Mouse (Mus musculus): ENCODE results near the gene Nf1. TPM values are rescaled to one million over a fixed set of nuclear protein-coding genes. Genes with fewer than 3 reads are reported as not detected.

The Nf1 gene
- polyA plus RNA-seq, 1 experiment from 2014 or later, result 9.6 TPM

DNA sequence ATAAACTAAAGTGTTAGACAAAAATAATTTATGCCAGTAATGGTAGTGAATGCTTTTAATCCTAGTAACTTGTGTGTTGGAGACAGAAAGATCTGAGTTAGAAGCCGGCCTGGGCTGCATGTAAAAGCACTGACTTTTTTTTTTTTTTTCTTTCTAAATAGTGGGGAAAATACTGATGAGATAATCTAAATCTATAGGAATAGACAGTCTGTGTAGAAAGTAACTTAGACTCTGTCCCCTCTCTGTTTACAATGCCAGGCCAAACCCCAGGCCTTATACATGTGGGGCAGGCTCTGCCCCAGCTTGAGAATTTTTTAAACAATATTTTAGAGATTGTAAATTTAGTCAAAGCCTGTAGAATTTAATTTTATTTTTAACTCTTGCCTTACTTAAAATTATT is 183.5 kb downstream of the Nf1 start:
- Histone ChIP-seq H3K4me1 (no peaks in the 10 kb centered on the region), H3K9ac (replicated peaks) (no peak overlapping the region), H3K27ac (replicated peaks) (no peak overlapping the region), H3K9me3 (no peaks in the 10 kb centered on the region), H3K36me3 (0 out of 2 replicates have a peak, but pooled peaks cover 12% of the 10 kb centered on the region), H3K4me2 (replicated peaks) (no peak overlapping the region), H3K4me3 (no peak overlapping the region), H3K27me3 (no peaks in the 10 kb centered on the region)
- no peak for ATAC-seq (ENCODE audit: low FRiP score, low read depth)
- WGBS, result 86% methylated on average over 1 of the region's 1 CpGs

DNA sequence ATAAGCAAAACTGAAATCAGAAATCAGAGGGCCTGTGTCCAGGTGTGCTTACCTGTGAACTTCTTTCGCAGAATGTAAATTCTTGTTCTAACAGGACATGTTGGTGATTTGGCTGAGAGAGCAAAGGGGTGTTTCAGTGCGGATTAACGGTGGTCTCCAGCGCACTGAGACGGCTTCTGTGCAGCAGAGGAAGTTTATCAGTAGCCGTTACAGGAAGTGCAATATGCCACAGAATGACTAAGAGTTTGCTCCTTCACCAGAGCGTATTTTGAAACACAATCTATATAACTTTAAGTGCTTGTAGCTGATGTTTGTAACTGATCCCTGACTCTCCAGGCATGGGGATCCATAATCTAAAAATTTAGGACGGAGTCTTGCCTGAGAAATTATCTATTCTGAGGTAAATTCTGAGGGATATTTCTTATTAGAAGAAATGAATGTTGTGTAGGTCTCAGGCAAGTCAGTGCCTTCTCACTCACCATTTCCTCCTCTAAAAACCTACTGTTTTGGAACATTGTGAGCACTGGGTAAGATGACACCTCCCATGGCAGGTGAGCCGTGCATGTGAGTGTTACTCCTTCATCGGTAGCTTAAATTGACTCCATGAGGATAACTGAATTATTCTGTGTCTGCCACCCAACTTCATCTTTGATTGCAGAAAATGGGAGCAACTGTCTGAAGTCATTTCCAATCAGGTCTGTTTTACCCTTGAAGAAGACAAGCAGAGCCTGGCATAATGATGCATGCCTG is 184.2 kb downstream of the Nf1 start, which contains the start of gene Evi2b:
TSS of gene Evi2b (minus strand) at position 203 of the 750 bp plus-strand sequence.
- 88% methylated on average over 10 of the region's 10 CpGs for WGBS
- Histone ChIP-seq H3K4me1 (no peaks in the 10 kb centered on the region), H3K27ac (replicated peaks) (no peak within 1 kb of the TSS), H3K4me3 (no peak within 1 kb of the TSS), H3K4me2 (replicated peaks) (no peak within 1 kb of the TSS), H3K36me3 (0 out of 2 replicates have a peak, but pooled peaks cover 18% of the 10 kb centered on the region), H3K27me3 (no peaks in the 10 kb centered on the region), H3K9me3 (no peaks in the 10 kb centered on the region), H3K9ac (replicated peaks) (no peak within 1 kb of the TSS)
- ATAC-seq (ENCODE audit: low FRiP score, low read depth), result no peak

DNA sequence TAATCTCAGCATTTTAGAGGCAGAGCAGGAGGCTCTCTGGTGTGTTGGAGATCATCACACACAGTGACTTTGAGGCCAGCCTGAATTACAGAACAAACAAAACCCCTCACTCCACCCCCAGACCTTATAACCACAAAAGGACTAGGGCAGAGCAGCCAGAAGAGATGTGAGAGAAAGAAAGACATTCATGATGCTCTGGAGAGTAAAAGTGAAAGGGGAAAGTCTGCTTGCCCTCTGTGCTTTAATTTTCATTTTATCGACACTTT is 184.8 kb downstream of the Nf1 start:
- Histone ChIP-seq H3K9me3 (no peaks in the 10 kb centered on the region), H3K9ac (replicated peaks) (no peak overlapping the region), H3K4me3 (no peak overlapping the region), H3K27me3 (no peaks in the 10 kb centered on the region), H3K27ac (replicated peaks) (no peak overlapping the region), H3K4me1 (no peaks in the 10 kb centered on the region), H3K36me3 (0 out of 2 replicates have a peak, but pooled peaks cover 18% of the 10 kb centered on the region), H3K4me2 (replicated peaks) (no peak overlapping the region)
- 83% methylated on average over 1 of the region's 1 CpGs for WGBS
- no peak for ATAC-seq (ENCODE audit: low FRiP score, low read depth)

DNA sequence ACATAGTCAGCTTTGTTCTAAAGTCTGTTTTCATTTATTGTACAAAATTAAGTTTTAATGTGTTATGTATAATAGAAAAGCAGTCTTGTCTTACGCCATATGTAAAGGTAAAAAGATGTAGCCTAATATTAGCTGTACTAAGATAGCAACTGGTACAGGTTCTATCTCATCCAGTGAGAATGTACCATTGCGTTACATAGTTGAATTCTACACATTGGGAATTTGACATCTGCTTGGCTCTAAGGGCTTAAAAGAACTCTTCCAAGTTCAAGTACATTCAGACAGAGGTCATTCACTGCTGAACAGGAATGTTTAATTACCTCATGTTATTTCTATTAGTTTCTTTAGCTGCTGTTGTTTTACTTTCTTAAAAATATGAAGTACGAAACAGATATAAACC is 187.1 kb downstream of the Nf1 start:
- Histone ChIP-seq H3K4me3 (no peak overlapping the region), H3K4me1 (no peaks in the 10 kb centered on the region)
- WGBS, result 96% methylated on average over 3 of the region's 3 CpGs

DNA sequence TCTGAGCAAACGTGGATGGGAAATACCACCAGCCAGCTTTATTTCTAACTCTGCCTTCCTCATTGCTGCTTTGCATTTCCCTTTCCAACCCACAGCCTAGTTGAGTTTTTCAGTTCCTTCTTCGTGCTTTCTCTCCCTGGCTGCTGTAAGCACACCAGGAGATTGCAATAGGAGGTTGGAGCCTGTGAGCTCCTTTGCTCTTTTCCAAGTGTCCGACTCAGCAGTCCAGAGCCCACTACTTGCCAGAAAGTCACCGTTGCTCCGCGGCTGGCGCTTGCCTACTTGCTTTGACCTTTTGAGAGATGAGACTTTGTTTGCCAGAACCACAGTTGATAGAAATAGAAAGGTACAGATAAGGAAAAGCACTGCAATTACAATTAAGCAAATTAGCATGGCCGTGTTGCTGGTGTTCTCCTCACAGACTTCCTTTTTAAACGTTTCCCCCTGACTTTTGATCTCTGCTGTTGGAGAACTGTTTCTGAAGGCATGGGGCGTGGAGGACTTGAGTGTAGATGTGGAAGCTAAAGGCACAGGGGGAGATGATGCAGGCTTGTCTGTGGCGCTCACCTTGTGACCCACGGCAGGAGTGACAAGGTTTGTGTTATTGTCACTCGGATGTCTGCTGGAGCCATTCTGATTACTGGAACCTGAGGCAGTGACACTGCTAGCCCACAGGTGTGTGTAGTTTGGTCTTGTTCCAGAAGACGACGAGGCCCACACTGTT is 187.7 kb downstream of the Nf1 start:
- Histone ChIP-seq H3K36me3 (0 out of 2 replicates have a peak, but pooled peaks cover 20% of the 10 kb centered on the region), H3K4me3 (no peak overlapping the region), H3K4me1 (no peaks in the 10 kb centered on the region), H3K4me2 (replicated peaks) (no peak overlapping the region), H3K27ac (replicated peaks) (no peak overlapping the region), H3K9ac (replicated peaks) (no peak overlapping the region), H3K9me3 (no peaks in the 10 kb centered on the region), H3K27me3 (no peaks in the 10 kb centered on the region)
- 87% methylated on average over 15 of the region's 15 CpGs for WGBS
- no peak for ATAC-seq (ENCODE audit: low FRiP score, low read depth)

More for the DNA sequence above, 187.1 kb downstream of the Nf1 start:
- Histone ChIP-seq H3K36me3 (0 out of 2 replicates have a peak, but pooled peaks cover 18% of the 10 kb centered on the region), H3K9ac (replicated peaks) (no peak overlapping the region), H3K27me3 (no peaks in the 10 kb centered on the region), H3K27ac (replicated peaks) (no peak overlapping the region), H3K4me2 (replicated peaks) (no peak overlapping the region), H3K9me3 (no peaks in the 10 kb centered on the region)
- no peak for ATAC-seq (ENCODE audit: low FRiP score, low read depth)

DNA sequence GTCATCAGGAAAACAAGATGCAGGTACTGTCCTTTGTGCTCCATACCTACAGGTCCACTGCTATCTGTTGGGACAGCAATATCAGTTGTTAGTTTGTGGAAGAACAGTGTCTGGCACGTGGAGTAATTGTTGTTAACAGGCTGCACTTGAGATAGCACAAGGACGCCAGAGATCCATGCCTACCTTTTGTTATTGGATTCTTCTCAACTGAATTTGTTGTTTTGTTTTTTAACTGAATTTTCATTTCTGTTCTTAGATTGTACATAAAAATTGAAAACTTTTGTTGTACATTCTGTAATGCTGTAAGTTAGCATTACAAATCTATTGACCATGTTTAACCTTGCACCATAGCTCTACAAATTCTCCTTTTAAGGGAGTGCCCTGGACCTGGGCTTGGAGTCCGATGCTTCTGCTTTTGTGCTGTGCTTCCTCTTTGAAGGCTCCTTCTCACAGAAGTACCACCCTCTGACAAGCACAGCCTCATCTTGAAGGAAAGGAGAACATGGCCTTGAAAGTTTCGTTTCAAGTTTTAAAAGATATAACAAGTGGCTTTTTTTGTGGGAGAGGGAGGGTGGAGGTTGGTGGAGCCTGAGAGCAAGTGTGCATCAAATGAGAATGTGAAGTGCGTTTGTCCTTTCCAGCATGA is 188.4 kb downstream of the Nf1 start:
- H3K4me2 ChIP-seq (replicated peaks), result no peak overlapping the region
- H3K9ac ChIP-seq (replicated peaks), result no peak overlapping the region
- no peak overlapping the region for H3K27ac ChIP-seq (replicated peaks)
- no peaks in the 10 kb centered on the region for H3K4me1 ChIP-seq
- WGBS, result 93% methylated on average over 5 of the region's 5 CpGs
- 0 out of 2 replicates have a peak, but pooled peaks cover 23% of the 10 kb centered on the region for H3K36me3 ChIP-seq
- H3K9me3 ChIP-seq, result no peaks in the 10 kb centered on the region
- no peak for ATAC-seq (ENCODE audit: low FRiP score, low read depth)
- no peak overlapping the region for H3K4me3 ChIP-seq
- no peaks in the 10 kb centered on the region for H3K27me3 ChIP-seq

DNA sequence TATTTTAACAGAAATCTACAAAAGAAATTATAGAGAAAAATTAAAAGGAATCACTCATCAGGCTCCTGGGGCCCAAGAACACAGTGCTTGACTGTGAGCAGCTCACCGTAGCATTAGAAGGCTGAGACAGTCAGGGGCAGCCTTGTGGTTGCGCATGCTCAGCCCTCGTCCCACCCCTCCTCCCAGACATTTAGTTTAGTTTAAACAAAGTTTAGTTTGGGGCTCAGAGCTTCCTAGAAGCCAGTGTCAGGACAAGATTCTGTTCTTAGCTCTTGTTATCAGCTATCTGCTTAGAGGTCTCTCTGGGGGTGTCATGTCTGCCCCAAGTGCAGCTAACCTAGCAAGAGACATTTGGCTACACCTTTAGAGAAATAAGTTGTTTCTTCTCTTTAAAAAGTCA is 189.1 kb downstream of the Nf1 start:
- H3K4me2 ChIP-seq (replicated peaks), result no peak overlapping the region
- H3K36me3 ChIP-seq, result 0 out of 2 replicates have a peak, but pooled peaks cover 26% of the 10 kb centered on the region
- no peak for ATAC-seq (ENCODE audit: low FRiP score, low read depth)
- H3K4me1 ChIP-seq, result no peaks in the 10 kb centered on the region; the same call in 1 of the 2 replicates
- H3K4me3 ChIP-seq, result no peak overlapping the region
- WGBS, result 96% methylated on average over 3 of the region's 3 CpGs
- H3K27me3 ChIP-seq, result no peaks in the 10 kb centered on the region
- no peak overlapping the region for H3K9ac ChIP-seq (replicated peaks)
- no peak overlapping the region for H3K27ac ChIP-seq (replicated peaks)
- no peaks in the 10 kb centered on the region for H3K9me3 ChIP-seq

DNA sequence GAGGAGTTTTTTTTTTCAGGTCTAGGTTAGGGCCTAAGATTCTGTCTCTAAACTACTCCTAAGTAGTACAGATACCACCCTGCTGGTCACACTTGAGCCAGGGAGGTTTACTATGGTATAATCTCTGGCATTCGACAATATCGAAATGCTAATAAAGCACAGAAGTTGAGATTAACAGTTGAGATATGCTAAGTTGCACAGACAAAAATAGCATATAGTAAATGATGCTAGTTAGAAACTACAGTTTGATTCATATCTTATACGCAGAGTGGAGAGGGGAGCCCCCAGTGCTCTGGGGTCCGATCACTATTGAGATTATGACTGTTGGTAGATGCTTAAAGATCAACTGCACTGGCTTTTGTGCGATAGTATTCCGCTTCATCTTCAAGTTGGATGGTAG is 189.7 kb downstream of the Nf1 start:
- no peaks in the 10 kb centered on the region for H3K27me3 ChIP-seq
- no peak overlapping the region for H3K4me2 ChIP-seq (replicated peaks)
- H3K9ac ChIP-seq (replicated peaks), result no peak overlapping the region
- H3K4me3 ChIP-seq, result no peak overlapping the region
- ATAC-seq (ENCODE audit: low FRiP score, low read depth), result no peak
- H3K9me3 ChIP-seq, result no peaks in the 10 kb centered on the region
- H3K27ac ChIP-seq (replicated peaks), result no peak overlapping the region
- WGBS, result 96% methylated on average over 6 of the region's 6 CpGs
- 0 out of 2 replicates have a peak, but pooled peaks cover 24% of the 10 kb centered on the region for H3K36me3 ChIP-seq
- peaks cover 1% of the 10 kb centered on the region; the same call in 1 of the 2 replicates for H3K4me1 ChIP-seq

DNA sequence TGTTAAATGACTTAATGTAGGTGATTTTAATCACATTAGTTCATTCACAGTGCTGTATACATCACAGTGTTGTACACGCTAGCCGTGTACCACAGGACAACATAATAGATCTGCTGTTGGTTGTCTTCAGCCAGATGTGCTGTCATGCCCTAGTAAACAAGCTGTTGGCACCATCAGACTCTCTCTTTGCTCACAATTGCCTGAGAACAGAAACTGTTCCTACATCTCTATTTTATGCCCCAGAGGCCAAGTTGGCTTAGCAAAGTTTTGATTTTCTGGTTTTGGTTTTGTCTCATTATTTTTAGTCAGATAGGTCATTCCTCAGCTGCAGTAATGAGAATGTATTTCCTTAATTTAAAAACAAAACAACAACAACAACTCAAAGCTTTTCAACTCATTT is 190.2 kb downstream of the Nf1 start:
- H3K27me3 ChIP-seq, result no peaks in the 10 kb centered on the region
- H3K9me3 ChIP-seq, result no peaks in the 10 kb centered on the region
- no peak overlapping the region for H3K4me3 ChIP-seq
- WGBS, result 99% methylated on average over 2 of the region's 2 CpGs
- no peak for ATAC-seq (ENCODE audit: low FRiP score, low read depth)
- no peak overlapping the region for H3K27ac ChIP-seq (replicated peaks)
- H3K4me1 ChIP-seq, result peaks cover 6% of the 10 kb centered on the region; the same call in 1 of the 2 replicates
- 0 out of 2 replicates have a peak, but pooled peaks cover 22% of the 10 kb centered on the region for H3K36me3 ChIP-seq
- H3K4me2 ChIP-seq (replicated peaks), result no peak overlapping the region
- no peak overlapping the region for H3K9ac ChIP-seq (replicated peaks)

DNA sequence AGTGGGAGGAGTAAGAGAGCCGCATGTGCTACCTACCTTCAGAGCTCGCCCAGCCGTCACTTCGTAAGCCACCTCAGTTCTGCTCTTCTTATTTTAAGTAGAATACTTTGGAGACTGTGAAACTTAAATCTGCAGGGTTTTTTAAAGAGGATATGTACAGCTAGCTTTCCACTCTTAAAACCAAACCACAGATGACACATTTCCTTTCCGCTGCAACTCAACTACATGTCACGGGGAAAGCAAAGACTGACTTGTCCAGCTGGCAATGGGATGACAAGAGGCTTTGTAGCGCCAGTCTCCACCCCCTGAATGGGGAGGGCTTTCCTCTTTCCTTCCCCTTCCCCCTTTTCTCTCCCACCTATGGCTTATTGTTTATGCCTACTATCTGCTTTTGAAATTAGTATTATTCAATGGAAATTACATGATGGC is 190.9 kb downstream of the Nf1 start, which contains the start of the genes Evi2 and Evi2a:
TSS of gene Evi2 (minus strand) at position 257 of the 429 bp plus-strand sequence.
TSS of gene Evi2a (minus strand) at position 277 of the 429 bp plus-strand sequence.
- 86% methylated on average over 7 of the region's 7 CpGs for WGBS
- no peaks in the 10 kb centered on the region for H3K9me3 ChIP-seq
- ATAC-seq (ENCODE audit: low FRiP score, low read depth), result no peak

DNA sequence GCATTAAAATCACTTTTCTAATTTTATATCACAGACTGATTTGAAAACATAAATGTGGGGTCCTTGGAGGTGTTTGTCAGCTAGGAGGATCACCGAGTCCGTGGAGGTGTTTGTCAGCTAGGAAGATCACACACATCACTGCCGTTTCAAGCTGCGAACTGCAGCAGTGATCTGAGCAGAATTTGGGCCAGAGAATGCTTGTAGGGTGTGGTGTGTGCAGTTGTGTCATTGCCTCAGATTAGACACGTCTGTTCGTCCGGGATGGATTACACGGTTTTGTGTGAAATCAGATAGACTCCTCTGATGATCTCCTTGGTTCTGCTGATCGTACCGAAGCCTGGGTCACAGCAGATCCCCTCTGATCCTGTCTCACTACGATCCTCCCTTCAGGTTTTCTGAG is 191.3 kb downstream of the Nf1 start:
- H3K9me3 ChIP-seq, result no peaks in the 10 kb centered on the region
- H3K27ac ChIP-seq (replicated peaks), result no peak overlapping the region
- 84% methylated on average over 11 of the region's 11 CpGs for WGBS
- no peak overlapping the region for H3K9ac ChIP-seq (replicated peaks)
- ATAC-seq (ENCODE audit: low FRiP score, low read depth), result no peak
- no peak overlapping the region for H3K4me2 ChIP-seq (replicated peaks)
- H3K4me1 ChIP-seq, result peaks cover 8% of the 10 kb centered on the region; the same call in 1 of the 2 replicates
- H3K36me3 ChIP-seq, result 0 out of 2 replicates have a peak, but pooled peaks cover 19% of the 10 kb centered on the region
- no peak overlapping the region for H3K4me3 ChIP-seq
- H3K27me3 ChIP-seq, result no peaks in the 10 kb centered on the region

More for the DNA sequence above, 190.9 kb downstream of the Nf1 start, which contains the start of the genes Evi2 and Evi2a:
- Histone ChIP-seq H3K36me3 (0 out of 2 replicates have a peak, but pooled peaks cover 19% of the 10 kb centered on the region), H3K4me3 (no peak within 1 kb of the TSS), H3K9ac (replicated peaks) (no peak within 1 kb of the TSS), H3K27ac (replicated peaks) (no peak within 1 kb of the TSS), H3K4me1 (peaks cover 8% of the 10 kb centered on the region; the same call in 1 of the 2 replicates), H3K4me2 (replicated peaks) (no peak within 1 kb of the TSS), H3K27me3 (no peaks in the 10 kb centered on the region)

All from midbrain, embryonic 12.5 days (tissue).